Mouse (Mus musculus) G1E-ER4 (cell line): ENCODE measurements around the gene Spdye4a. TPM values are rescaled to one million over a fixed set of nuclear protein-coding genes. Genes with fewer than 3 reads are reported as not detected.

ENCODE experiments used
- GATA1 ChIP-seq: IDR thresholded peaks from one replicate; pipeline ENCODE4 v1.8.0; 2012; ENCODE audit warnings: low read length, inconsistent platforms
- polyA plus RNA-seq: library from polyadenylated mRNA; stranded (reverse); fragments of >175 nt; gene quantifications from 2 replicates; pipeline ENCODE4 v1.2.3, GENCODE M21; 2012

The Spdye4a gene
- polyA plus RNA-seq, 1 experiment, result not detected

DNA sequence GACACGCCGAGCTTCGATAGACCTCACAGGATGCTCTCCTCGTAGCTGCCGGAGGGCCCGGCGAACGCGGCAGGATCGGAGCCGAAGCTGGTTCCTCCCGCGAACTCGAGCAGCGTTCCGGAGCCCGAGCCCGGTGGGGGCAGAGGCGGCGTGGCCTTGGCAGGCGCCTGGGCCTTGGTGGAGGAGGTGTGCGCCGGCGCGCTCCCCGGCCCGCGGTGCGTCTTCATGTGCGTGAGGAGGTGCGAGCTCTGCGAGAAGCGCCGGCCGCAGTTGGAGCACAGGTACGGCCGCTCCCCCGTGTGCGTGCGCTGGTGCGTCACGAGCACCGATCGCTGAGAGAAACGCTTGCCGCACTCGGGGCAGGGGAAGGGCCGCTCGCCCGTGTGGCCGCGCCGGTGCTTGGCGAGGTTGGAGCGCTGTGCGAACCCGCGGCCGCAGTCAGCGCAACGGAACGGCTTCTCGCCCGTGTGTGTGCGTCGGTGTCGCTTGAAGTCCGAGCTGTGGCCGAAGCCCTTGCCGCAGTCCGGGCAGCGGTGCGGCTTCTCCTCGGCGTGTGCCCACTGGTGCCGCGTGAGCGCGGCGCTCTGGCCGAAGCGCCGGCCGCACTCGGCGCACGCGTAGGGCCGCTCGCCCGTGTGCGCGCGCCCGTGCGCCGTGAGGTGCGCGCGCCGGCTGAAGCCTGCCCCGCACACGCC, 26.6 kb upstream of the Spdye4a start:
- no peak for TF ChIP-seq GATA1

DNA sequence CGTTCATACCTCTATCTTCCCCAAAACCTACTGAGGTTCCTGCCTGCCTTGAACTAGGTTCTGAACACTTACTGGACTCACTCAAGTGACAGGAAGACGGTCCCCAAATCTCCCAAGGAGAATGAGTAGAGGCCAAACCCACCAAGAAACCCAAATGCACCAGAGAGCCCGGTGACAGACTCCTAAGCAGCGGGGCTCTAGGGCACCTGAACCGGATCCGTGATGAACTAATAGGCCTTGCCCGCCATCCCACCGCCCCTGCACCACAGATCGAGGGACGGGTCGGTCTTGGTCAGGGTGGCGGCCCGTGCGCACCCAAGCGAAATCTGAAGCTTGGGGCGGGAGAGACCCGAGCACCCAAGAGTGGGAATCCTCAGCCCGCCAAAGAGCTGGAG, 26.1 kb upstream of the Spdye4a start:
- no peak for TF ChIP-seq GATA1

GRCm38 (mm10) chr5:143252039-143252438, 25.3 kb upstream of the Spdye4a start:
- no peak for TF ChIP-seq GATA1

DNA sequence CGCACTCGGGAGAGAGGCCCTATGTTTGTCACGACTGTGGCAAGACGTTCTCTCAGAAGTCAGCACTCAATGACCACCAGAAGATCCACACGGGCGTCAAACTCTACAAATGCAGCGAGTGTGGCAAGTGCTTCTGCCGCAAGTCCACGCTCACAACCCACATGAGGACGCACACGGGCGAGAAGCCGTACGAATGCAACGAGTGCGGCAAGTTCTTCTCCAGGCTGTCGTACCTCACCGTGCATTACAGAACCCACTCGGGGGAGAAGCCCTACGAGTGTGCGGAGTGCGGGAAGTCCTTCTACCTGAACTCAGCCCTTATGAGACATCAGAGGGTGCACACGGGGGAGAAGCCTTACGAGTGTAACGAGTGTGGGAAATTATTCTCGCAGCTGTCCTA, 18.2 kb upstream of the Spdye4a start:
- no peak for TF ChIP-seq GATA1

DNA sequence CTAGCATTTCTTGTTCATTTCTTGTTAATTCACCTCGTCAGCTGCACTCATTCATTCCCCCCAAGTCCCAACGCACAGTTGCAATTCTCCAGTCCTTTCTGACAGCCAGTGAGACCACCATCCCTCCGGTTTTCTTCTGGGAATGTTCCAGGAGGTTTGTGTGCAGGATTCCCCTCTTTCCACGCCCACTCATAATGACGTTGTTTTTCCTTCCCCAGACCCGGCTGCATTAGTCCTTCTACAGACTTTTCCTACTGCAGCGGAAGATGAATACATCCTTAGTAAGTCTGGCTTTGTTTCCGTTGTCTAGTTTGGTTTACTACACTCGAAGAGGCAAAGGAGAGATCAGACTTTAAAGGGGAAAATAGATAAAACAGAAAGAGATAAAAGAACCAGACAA, 9.3 kb upstream of the Spdye4a start:
- TF ChIP-seq GATA1, result no peak

- no peak for TF ChIP-seq GATA1
These were observed 8.5 kb upstream of the Spdye4a start, which contains the start of gene Zfp12 for GRCm38 (mm10) chr5:143235028-143235693. Gene Zfp12 (plus strand): TSS chr5:143235163.

DNA sequence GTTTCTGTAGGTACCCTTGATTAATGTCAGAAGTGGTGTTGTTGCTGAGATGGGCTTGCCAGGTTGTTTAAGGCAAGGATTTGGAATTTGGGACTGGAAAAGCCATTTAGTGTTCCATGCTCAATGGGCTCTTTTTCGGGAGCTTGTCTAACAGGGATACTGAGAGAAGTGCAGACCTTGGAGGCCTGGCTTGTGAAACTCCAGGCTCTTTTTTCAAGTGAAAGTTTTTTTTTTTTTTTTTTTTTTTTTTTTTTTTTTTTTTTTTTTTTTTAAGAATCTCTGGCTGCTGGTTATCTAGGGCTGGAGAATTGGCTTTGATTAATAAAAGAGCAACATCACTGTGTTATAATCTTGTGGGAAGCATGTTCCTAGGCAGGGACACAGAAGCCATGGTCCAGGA, 4.4 kb downstream of the Spdye4a start:
- TF ChIP-seq GATA1, result no peak

DNA sequence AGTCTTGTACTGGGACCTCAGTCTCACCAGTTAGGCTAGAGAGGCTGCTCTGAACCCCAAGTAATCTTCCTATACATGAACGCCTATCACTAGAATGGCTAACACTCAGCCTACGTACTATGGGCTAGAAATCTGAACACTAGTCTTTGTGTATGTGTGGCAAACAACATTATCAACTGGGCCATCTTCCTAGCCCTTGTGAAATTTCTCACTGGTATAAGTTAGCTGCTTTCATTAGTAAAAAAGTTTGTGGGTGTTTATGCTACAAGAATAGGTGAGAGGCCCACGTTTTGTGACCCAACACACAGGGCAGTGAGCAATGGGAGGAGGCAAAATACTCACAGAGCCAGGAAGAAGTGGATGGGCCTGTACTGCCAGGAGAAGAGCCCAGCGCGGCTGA, 5.7 kb downstream of the Spdye4a start:
- TF ChIP-seq GATA1, result no peak

- TF ChIP-seq GATA1, result no peak
These were observed 12.9 kb downstream of the Spdye4a start for GRCm38 (mm10) chr5:143213832-143214231.

GRCm38 (mm10) chr5:143205015-143205414, 21.7 kb downstream of the Spdye4a start:
- no peak for TF ChIP-seq GATA1

- TF ChIP-seq GATA1, result no peak
These were observed 30.2 kb downstream of the Spdye4a start for GRCm38 (mm10) chr5:143196506-143196905.

- no peak for TF ChIP-seq GATA1
These were observed 31.5 kb downstream of the Spdye4a start for GRCm38 (mm10) chr5:143195166-143195565.

- TF ChIP-seq GATA1, result no peak
These were observed 33.9 kb downstream of the Spdye4a start for GRCm38 (mm10) chr5:143192806-143193205.

DNA sequence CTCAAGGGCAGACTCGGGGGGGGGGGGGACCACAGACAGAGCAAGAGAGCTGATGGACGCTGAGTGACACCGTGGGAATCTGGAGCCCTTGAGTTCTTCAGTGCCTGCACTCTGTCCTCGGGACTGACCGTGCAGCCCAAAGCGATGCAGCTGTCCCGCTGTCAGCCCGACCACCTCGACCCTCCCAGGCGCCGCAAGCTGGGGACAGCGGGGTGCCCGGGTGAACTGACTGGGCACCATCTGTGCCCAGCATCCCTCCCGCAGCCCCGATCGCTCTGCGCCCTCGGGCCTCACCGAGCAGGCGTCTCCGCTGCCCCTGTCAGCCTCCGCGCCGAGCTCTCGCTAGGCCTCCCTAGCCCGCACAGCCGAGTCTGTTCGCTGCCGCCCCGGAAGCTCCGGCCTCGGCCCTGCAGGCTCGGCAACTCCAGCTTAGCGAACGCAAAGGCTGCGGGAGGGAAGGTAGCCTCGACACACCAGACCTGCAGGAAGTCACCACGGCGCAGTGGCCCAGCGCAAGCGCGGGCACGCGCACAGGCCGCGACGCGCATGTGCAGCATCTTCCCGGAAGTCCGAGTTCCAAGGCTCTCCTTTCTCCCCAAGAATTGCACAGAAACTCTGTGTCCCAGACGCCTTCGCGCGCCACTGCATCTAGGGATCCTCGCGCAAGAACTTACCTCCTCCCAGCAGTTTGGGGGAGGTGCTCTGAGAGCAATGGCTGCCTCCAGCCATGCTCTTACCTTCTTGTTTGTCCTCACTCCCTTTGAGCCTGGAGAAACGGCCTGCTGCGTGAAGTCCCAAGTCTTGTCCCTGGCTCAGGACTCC, 46.2 kb downstream of the Spdye4a start, which contains the start of the genes Rbak and Spdye4b:
Gene Rbak, minus strand, starts transcription at position 521 of the 822 bp plus-strand sequence.
Gene Spdye4b, plus strand, starts transcription at position 763 of the 822 bp plus-strand sequence.
- TF ChIP-seq GATA1, result no peak

DNA sequence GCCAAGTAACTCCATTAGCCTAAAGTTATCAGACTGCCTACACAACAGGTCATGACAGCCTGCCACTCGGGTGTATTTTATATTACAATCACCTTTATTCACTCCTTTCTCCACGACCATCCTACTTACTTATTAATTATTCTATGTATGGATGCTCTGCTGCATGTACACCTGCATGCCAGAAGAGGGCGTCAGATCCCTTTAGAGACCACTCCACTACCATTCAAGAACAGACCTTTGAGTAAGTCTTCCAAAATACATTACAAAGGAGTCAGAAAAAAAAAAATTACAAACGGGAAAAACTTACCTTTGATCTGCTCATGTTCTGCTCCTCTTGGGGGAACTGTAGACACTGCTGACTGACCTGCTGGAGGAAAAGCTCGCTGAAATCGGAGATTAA, 47.5 kb downstream of the Spdye4a start:
- TF ChIP-seq GATA1, result no peak

- TF ChIP-seq GATA1, result no peak
These were observed 49.0 kb downstream of the Spdye4a start for GRCm38 (mm10) chr5:143177541-143178200.

- TF ChIP-seq GATA1, result no peak
These were observed 50.7 kb downstream of the Spdye4a start for GRCm38 (mm10) chr5:143175970-143176369.

Other genes with a start within 250 kb of the Spdye4a start
- gene Rnf216, start 113.9 kb downstream of the Spdye4a start, polyA plus RNA-seq, result 32.3 and 33.4 TPM in 2 replicates
- gene Olfr718-ps1, start 79.3 kb downstream of the Spdye4a start, polyA plus RNA-seq, result not detected in 2 replicates
- 3.8 and 6.4 TPM in 2 replicates for gene Rbak, start 46.1 kb downstream of the Spdye4a start, polyA plus RNA-seq
- gene Spdye4b, start 45.9 kb downstream of the Spdye4a start, polyA plus RNA-seq, result not detected in 2 replicates
- 4.2 and 4.5 TPM in 2 replicates for gene Zfp12, start 8.3 kb upstream of the Spdye4a start, polyA plus RNA-seq
- 8.8 and 11.0 TPM in 2 replicates for gene Zfp316, start 43.1 kb upstream of the Spdye4a start, polyA plus RNA-seq
- 0.18 and 0.22 TPM in 2 replicates for gene Zfp853, start 66.7 kb upstream of the Spdye4a start, polyA plus RNA-seq
- 144 and 163 TPM in 2 replicates for gene E130309D02Rik, start 88.5 kb upstream of the Spdye4a start, polyA plus RNA-seq
- gene Zdhhc4, start 102.4 kb upstream of the Spdye4a start, polyA plus RNA-seq, result 50.3 and 81.4 TPM in 2 replicates
- gene Grid2ip, start 130.4 kb upstream of the Spdye4a start, polyA plus RNA-seq, result not detected in 2 replicates
- 70.5 and 91.3 TPM in 2 replicates for gene Kdelr2, start 176.9 kb upstream of the Spdye4a start, polyA plus RNA-seq
- gene Daglb, start 237.7 kb upstream of the Spdye4a start, polyA plus RNA-seq, result 3.5 and 6.1 TPM in 2 replicates